Mouse (Mus musculus): ENCODE measurements around the gene Dok1. TPM values are rescaled to one million over a fixed set of nuclear protein-coding genes. Genes with fewer than 3 reads are reported as not detected.

The Dok1 gene
- total and polyA plus RNA-seq, 3 experiments, result 18.7 to 22.3 TPM; not detected in 1

GRCm38 (mm10) chr6:83054074-83054851 is 21.0 kb upstream of the Dok1 start, which contains the start of gene Aup1 (continued):
- TF ChIP-seq GABPA (IDR thresholded peaks at IDR 0.05; ENCODE audit: low read depth, low read length), result no peak
- peak; percentile 85 for TF ChIP-seq TBP (IDR thresholded peaks at IDR 0.05; ENCODE audit: low read depth, low read length)
- peak; percentile 86 for TF ChIP-seq MAX (IDR thresholded peaks at IDR 0.05; ENCODE audit: low read length)
- no peak for TF ChIP-seq POLR2AphosphoS5 (IDR thresholded peaks at IDR 0.05; ENCODE audit: borderline replicate concordance, low read depth, low read length)
- TF ChIP-seq MEF2A (IDR thresholded peaks at IDR 0.05; ENCODE audit: extremely low read depth, insufficient replicate concordance, low read depth, low read length, poor library complexity, severe bottlenecking), result peak; percentile 68; the same call in 1 of the 2 replicates
- TF ChIP-seq TCF12 (IDR thresholded peaks at IDR 0.05; ENCODE audit: low read depth, low read length), result peak; percentile 86
- TF ChIP-seq GATA1 (IDR thresholded peaks at IDR 0.05; ENCODE audit: low read depth, low read length), result no peak
- TF ChIP-seq NRF1 (IDR thresholded peaks at IDR 0.05; ENCODE audit: insufficient read depth, low read depth, low read length, poor library complexity, severe bottlenecking), result peak; percentile 56; the same call in 1 of the 2 replicates

- peak; percentile 74 for DNase-seq (ENCODE audit: low read depth, low spot score)
- peak overlapping the region; percentile 68 to 87 for H3K4me3 ChIP-seq (ENCODE audit: control insufficient read depth in 1 of 2, insufficient read depth in 1 of 2, low read depth in 2 of 2, low read length in 2 of 2)
- no peaks in the 10 kb centered on the region for H3K9me3 ChIP-seq (replicated peaks; ENCODE audit: insufficient read depth, low read length)
- peaks cover 0 to 18% of the 10 kb centered on the region in 2 experiments; a peak in 3 of 4 replicates for H3K4me1 ChIP-seq (ENCODE audit: control insufficient read depth in 1 of 2, insufficient read depth in 2 of 2, low read length in 2 of 2)
- no peak for TF ChIP-seq EP300 (IDR thresholded peaks at IDR 0.05; ENCODE audit: low read depth in 1 of 2, low read length in 2 of 2)
- TF ChIP-seq NELFE (IDR thresholded peaks at IDR 0.05; ENCODE audit: low read depth, low read length), result no peak
- TF ChIP-seq POLR2AphosphoS5 (IDR thresholded peaks at IDR 0.05; ENCODE audit: borderline replicate concordance, low read depth, low read length), result no peak
- peak; percentile 17 to 19; a peak in 1 of 4 replicates for TF ChIP-seq POLR2A (IDR thresholded peaks at IDR 0.05; ENCODE audit: control insufficient read depth in 1 of 2, insufficient read depth in 1 of 2, low read depth in 1 of 2, low read length in 2 of 2, poor library complexity in 1 of 2)
- TF ChIP-seq TAL1 (IDR thresholded peaks at IDR 0.05; ENCODE audit: low read length), result no peak
- TF ChIP-seq USF1 (IDR thresholded peaks at IDR 0.05; ENCODE audit: low read depth, low read length), result 0 out of 2 replicates have a peak, but pooled peaks have one; percentile 21
- TF ChIP-seq MAX (IDR thresholded peaks at IDR 0.05; ENCODE audit: low read length), result peak; percentile 43; the same call in 1 of the 2 replicates
- TF ChIP-seq ETS1 (IDR thresholded peaks at IDR 0.05; ENCODE audit: low read depth, low read length), result no peak
- TF ChIP-seq ZNF384 (IDR thresholded peaks at IDR 0.05; ENCODE audit: low read depth, low read length), result no peak
- no peak for TF ChIP-seq USF2 (IDR thresholded peaks at IDR 0.05; ENCODE audit: borderline replicate concordance in 1 of 2, insufficient read depth in 1 of 2, low read depth in 1 of 2, low read length in 2 of 2)
- TF ChIP-seq SIN3A (IDR thresholded peaks at IDR 0.05; ENCODE audit: low read length), result no peak; the same call in 1 of the 2 replicates
- no peak for TF ChIP-seq BHLHE40 (IDR thresholded peaks at IDR 0.05; ENCODE audit: borderline replicate concordance, low read depth, low read length)
- TF ChIP-seq SMC3 (IDR thresholded peaks at IDR 0.05; ENCODE audit: low read depth, low read length), result no peak
- no peak for TF ChIP-seq ZC3H11A (IDR thresholded peaks at IDR 0.05; ENCODE audit: low read depth, low read length)
- TF ChIP-seq JUND (IDR thresholded peaks at IDR 0.05; ENCODE audit: low read depth, low read length), result no peak
- no peak for TF ChIP-seq ZKSCAN1 (IDR thresholded peaks at IDR 0.05; ENCODE audit: low read depth, low read length)
- TF ChIP-seq MXI1 (IDR thresholded peaks at IDR 0.05; ENCODE audit: low read depth, low read length), result peak; percentile 84
- no peak for TF ChIP-seq MAZ (IDR thresholded peaks at IDR 0.05; ENCODE audit: low read depth, low read length)
- TF ChIP-seq MYC (IDR thresholded peaks at IDR 0.05; ENCODE audit: low read depth, low read length), result peak; percentile 88
- TF ChIP-seq RAD21 (IDR thresholded peaks at IDR 0.05; ENCODE audit: low read depth, low read length), result no peak
- TF ChIP-seq CHD1 (IDR thresholded peaks at IDR 0.05; ENCODE audit: low read depth, low read length), result no peak
- TF ChIP-seq CTCF (IDR thresholded peaks at IDR 0.05 in 2 of 3, conservative IDR thresholded peaks at IDR 0.05 in 1 of 3; ENCODE audit: control insufficient read depth in 1 of 3, insufficient read depth in 1 of 3, low read depth in 2 of 3, low read length in 3 of 3, poor library complexity in 1 of 3, severe bottlenecking in 1 of 3), result no peak
- TF ChIP-seq GATA1 (IDR thresholded peaks at IDR 0.05; ENCODE audit: low read depth, low read length), result no peak
- TF ChIP-seq CHD2 (IDR thresholded peaks at IDR 0.05; ENCODE audit: low read length), result no peak
- TF ChIP-seq E2F4 (IDR thresholded peaks at IDR 0.05; ENCODE audit: borderline replicate concordance, low read depth, low read length), result no peak
- H3K79me2 ChIP-seq (ENCODE audit: control insufficient read depth, insufficient read depth, low read length, poor library complexity), result peaks cover 41% of the 10 kb centered on the region
- peak overlapping the region; percentile 58 for H3K27ac ChIP-seq (ENCODE audit: control insufficient read depth, low read depth, low read length)
- H3K36me3 ChIP-seq (ENCODE audit: control insufficient read depth in 1 of 2, insufficient read depth in 2 of 2, low read length in 2 of 2), result peaks cover 0 to 14% of the 10 kb centered on the region in 2 experiments
- peak overlapping the region; percentile 87 for H3K9ac ChIP-seq (ENCODE audit: control insufficient read depth, low read depth, low read length, poor library complexity, severe bottlenecking)
- no peaks in the 10 kb centered on the region for H3K27me3 ChIP-seq (ENCODE audit: control insufficient read depth in 1 of 2, insufficient read depth in 2 of 2, low read length in 2 of 2)
These were observed 20.1 kb upstream of the Dok1 start for GRCm38 (mm10) chr6:83053136-83053960.
